Mouse (Mus musculus): ENCODE measurements around the gene Ccdc115. TPM values are rescaled to one million over a fixed set of nuclear protein-coding genes. Genes with fewer than 3 reads are reported as not detected.
"Not testable (repeated sequence)": the region's sequence is repeated elsewhere in the genome, so short reads cannot be mapped to it uniquely, and the experiment has no call there.

Gene Ccdc115
- polyA plus RNA-seq, 1 experiment from 2014 or later: 60.2 TPM

DNA sequence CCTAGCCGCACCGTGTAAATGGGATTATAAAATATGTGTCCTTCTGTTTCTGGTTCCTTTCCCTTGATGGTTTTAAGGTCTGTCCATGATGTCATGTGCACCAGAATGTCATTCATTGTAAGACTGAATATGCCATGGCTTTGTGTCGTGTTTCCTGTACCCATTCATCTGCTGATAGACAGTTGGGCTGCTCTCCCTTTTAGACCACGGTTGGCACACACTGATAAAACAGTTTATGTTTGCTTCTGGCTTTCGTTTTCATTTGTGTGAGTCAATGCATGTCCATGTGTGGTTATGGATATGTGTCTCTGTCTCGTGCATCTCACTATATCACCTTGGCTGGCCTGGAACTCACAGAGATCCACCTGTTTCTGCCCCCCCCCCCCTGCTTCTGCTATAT lies 26.0 kb upstream of the Ccdc115 start:
- Histone ChIP-seq H3K27ac (no peak overlapping the region), H3K36me3 (no peaks in the 10 kb centered on the region), H3K27me3 (ENCODE audit: insufficient read depth, poor library complexity, severe bottlenecking) (peaks cover 29% of the 10 kb centered on the region), H3K4me1 (no peaks in the 10 kb centered on the region), H3K4me3 (no peak overlapping the region), H3K9me3 (no peaks in the 10 kb centered on the region)
- WGBS: 75% methylated on average over 6 of the region's 6 CpGs
- no peak for DNase-seq (ENCODE audit: low spot score)

DNA sequence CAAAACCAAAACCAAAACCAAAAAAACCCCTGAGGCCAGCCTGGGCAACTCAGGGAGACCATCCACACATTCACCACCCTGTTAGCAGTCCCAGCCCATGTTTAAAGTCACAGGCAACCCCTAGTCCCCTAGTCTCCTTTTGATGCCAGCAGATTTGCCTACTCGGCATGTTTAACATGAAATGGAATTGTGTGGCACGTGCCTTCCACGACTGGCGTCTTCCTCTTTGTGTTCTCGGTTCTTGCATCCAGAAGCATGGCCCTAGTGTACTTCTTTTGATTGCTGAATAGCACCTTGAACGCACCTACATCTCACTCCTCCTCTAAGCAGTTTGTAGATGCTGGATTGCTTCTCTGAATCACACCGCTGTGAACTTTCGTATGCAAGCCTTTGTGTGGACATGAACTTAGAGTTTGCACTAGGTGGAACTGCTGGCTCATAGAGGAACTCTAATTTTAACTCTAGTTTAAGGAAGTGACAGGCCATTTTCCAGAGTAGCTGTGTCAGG lies 24.9 kb upstream of the Ccdc115 start:
- H3K27me3 ChIP-seq (ENCODE audit: insufficient read depth, poor library complexity, severe bottlenecking): peaks cover 33% of the 10 kb centered on the region
- DNase-seq (ENCODE audit: low spot score): no peak
- H3K27ac ChIP-seq: no peak overlapping the region
- no peaks in the 10 kb centered on the region for H3K9me3 ChIP-seq
- 83% methylated on average over 8 of the region's 8 CpGs for WGBS
- H3K4me1 ChIP-seq: peaks cover 9% of the 10 kb centered on the region
- H3K4me3 ChIP-seq: no peak overlapping the region
- no peaks in the 10 kb centered on the region for H3K36me3 ChIP-seq

DNA sequence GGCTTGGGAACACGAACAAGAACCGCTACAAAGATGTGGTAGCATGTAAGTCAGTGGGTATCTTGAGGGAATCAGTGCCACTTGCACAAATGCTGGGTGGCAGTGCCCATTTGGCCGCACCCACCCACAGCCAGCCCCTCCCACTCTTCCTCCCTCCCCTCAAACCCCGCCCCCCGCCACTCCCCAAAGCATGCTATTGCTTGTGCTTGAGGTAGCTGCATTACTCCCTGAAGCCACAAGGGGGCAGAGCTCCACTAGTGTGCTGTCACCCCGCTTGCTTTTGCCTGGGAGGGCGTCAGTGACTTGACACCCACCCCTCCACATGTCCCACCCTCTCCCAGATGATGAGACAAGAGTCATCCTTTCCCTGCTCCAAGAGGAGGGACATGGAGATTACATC lies 23.3 kb upstream of the Ccdc115 start:
- 15% methylated on average over 7 of the region's 7 CpGs for WGBS
- Histone ChIP-seq H3K27me3 (ENCODE audit: insufficient read depth, poor library complexity, severe bottlenecking) (peaks cover 47% of the 10 kb centered on the region), H3K4me3 (no peak overlapping the region), H3K4me1 (peaks cover 13% of the 10 kb centered on the region), H3K9me3 (no peaks in the 10 kb centered on the region), H3K27ac (no peak overlapping the region), H3K36me3 (no peaks in the 10 kb centered on the region)
- peak; percentile 88 for DNase-seq (ENCODE audit: low spot score)

DNA sequence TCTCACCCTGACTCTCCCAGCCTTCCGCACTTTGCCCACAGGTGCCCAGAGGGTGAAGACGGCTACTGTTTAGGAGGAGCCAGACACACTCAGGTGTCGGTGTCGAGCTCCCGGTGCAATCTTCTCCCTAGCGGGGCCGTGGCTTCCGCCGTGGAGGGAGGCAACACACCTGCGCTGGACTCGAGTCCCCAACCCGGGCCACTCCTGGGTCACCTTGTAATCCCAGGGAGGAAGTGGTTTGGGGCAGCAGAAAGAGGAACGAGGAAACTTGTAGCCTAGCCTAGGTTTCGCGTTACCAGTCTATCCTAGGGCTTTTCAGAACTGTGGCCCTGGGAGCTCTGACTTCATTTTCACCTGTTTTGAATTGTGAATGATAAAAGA lies 20.6 kb upstream of the Ccdc115 start:
- H3K9me3 ChIP-seq: no peaks in the 10 kb centered on the region
- H3K4me3 ChIP-seq: peak overlapping the region; percentile 78
- H3K4me1 ChIP-seq: peaks cover 13% of the 10 kb centered on the region
- 2% methylated on average over 15 of the region's 15 CpGs for WGBS
- H3K27ac ChIP-seq: peak overlapping the region; percentile 72; the same call in 1 of the 2 replicates
- peaks cover 55% of the 10 kb centered on the region for H3K27me3 ChIP-seq (ENCODE audit: insufficient read depth, poor library complexity, severe bottlenecking)
- DNase-seq (ENCODE audit: low spot score): no peak
- no peaks in the 10 kb centered on the region for H3K36me3 ChIP-seq

DNA sequence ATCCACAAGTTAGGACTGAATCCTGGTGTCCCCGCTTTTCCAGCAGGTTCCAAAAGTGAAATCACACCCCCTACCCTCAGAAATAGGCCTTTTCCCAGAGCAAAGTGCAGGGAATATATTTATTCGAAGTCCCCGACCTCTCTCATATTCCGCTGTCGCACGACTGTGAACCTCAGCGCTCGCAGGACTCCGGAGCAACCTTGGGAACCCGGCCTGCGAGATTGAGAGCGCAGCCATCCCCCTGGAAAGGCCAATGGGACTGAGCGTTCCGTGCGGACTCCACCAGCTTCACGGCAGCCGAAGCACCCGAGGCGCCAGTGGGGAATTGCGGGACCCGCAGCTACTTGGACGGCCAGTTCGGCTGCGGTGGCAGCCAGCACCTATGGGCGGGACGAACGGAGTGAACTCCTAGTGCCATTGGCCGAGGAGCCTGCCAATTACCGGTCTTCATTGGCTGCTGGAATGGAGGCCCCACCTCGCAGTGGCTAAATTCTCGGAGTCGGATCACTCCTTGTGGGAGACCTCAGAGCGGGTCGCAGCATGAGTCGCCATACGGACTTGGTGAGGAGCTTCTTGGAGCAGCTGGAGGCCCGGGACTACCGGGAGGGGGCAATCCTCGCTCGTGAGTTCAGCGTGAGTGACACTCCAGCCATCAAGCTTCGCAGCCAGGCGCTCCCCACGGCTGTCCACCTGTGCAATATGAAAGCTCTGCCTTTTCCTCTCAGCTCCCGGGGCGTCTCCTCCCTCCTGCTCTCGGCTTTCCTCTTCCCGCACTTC lies 20.0 kb upstream of the Ccdc115 start, which contains the start of gene Ptpn18:
Ptpn18 (plus strand) TSS at position 479 of the 777 bp plus-strand sequence.
- Histone ChIP-seq H3K4me1 (peaks cover 13% of the 10 kb centered on the region), H3K9me3 (no peaks in the 10 kb centered on the region), H3K36me3 (no peaks in the 10 kb centered on the region), H3K27me3 (ENCODE audit: insufficient read depth, poor library complexity, severe bottlenecking) (peaks cover 55% of the 10 kb centered on the region), H3K27ac (peak within 1 kb of the TSS; percentile 72), H3K4me3 (peak within 1 kb of the TSS; percentile 78)
- under 1% methylated on average over 48 of the region's 48 CpGs for WGBS
- peak; percentile 96 for DNase-seq (ENCODE audit: low spot score)

DNA sequence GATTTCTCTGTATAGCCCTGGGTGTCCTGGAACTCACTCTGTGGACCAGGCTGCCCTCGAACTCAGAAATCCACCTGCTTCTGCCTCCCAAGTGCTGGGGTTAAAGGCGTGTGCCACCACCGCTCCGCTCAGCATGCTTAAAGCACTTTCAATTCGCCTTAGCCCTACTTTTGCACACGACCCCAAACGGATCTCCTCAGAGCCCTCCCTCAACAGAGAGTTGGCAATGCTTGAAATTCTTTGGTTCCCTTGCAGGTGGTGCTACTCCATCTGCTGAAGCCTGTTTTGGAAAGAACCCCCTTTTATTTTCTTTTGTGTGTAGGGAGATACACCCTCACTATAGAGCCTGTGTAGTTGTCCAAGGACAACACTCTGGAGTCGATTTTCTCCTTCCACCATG lies 19.0 kb upstream of the Ccdc115 start:
- 29% methylated on average over 8 of the region's 8 CpGs for WGBS
- Histone ChIP-seq H3K9me3 (no peaks in the 10 kb centered on the region), H3K4me3 (no peak overlapping the region), H3K27me3 (ENCODE audit: insufficient read depth, poor library complexity, severe bottlenecking) (peaks cover 55% of the 10 kb centered on the region), H3K27ac (no peak overlapping the region), H3K4me1 (peaks cover 13% of the 10 kb centered on the region), H3K36me3 (no peaks in the 10 kb centered on the region)
- no peak for DNase-seq (ENCODE audit: low spot score)

DNA sequence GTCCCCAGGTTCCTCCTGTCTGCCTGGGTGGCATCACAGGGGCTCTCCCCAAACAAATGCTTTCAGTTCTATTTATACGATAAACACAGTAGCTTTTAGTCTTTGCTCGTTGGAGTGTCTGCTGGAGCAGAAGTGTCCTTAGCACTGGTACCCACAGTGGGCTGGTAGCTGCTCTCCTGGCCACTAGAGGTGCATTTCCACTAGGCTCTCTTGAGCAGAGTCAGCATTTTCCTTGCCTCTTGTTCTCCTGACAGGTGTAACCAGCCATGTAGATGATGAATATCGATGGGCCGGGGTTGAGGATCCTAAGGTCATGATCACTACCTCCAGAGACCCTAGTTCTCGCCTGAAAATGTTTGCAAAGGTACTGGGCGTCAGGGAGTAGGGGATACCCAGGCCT lies 3.7 kb upstream of the Ccdc115 start:
- peaks cover 53% of the 10 kb centered on the region for H3K36me3 ChIP-seq
- no peak overlapping the region for H3K27ac ChIP-seq
- H3K4me3 ChIP-seq: no peak overlapping the region
- no peaks in the 10 kb centered on the region for H3K27me3 ChIP-seq (ENCODE audit: insufficient read depth, poor library complexity, severe bottlenecking)
- no peak for DNase-seq (ENCODE audit: low spot score)
- no peaks in the 10 kb centered on the region for H3K9me3 ChIP-seq
- WGBS: 91% methylated on average over 6 of the region's 6 CpGs
- peaks cover 11% of the 10 kb centered on the region; the same call in 1 of the 2 replicates for H3K4me1 ChIP-seq

DNA sequence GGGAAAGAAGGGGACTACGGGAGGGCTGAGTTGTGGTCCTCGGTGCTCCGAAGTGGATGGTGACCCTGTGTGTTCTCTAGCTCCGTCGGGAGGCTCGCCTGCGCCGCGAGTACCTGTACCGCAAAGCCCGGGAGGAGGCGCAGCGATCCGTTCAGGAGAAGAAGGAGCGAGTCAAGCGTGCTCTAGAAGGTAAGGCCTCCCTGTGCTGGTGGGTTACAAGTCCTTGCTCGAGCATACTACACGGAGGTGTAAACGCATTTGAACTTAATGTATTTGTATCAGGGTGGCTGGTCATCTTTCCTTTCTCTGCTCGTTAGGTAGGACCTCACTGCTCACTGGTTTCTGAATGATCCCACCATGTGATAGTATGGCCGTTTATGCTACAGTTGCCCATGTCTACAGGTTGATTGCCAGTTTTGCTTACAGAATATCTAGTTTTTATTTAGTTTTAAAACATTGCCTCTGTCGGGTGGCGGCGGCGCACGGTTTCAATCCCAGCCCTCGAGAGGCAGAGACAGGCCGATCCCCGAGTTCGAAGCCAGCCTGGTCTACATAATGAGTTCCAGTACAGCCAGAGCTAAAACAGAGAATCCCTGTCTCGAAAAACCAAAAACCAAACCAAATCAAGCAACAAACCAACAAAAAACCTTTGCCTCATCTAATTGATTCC lies 624 bp upstream of the Ccdc115 start:
- Histone ChIP-seq H3K4me3 (peak overlapping the region; percentile 91), H3K27ac (peak overlapping the region; percentile 92), H3K4me1 (peaks cover 11% of the 10 kb centered on the region; the same call in 1 of the 2 replicates), H3K27me3 (ENCODE audit: insufficient read depth, poor library complexity, severe bottlenecking) (no peaks in the 10 kb centered on the region), H3K36me3 (peaks cover 46% of the 10 kb centered on the region), H3K9me3 (no peaks in the 10 kb centered on the region)
- WGBS: 6% methylated on average over 31 of the region's 31 CpGs
- DNase-seq (ENCODE audit: low spot score): no peak

DNA sequence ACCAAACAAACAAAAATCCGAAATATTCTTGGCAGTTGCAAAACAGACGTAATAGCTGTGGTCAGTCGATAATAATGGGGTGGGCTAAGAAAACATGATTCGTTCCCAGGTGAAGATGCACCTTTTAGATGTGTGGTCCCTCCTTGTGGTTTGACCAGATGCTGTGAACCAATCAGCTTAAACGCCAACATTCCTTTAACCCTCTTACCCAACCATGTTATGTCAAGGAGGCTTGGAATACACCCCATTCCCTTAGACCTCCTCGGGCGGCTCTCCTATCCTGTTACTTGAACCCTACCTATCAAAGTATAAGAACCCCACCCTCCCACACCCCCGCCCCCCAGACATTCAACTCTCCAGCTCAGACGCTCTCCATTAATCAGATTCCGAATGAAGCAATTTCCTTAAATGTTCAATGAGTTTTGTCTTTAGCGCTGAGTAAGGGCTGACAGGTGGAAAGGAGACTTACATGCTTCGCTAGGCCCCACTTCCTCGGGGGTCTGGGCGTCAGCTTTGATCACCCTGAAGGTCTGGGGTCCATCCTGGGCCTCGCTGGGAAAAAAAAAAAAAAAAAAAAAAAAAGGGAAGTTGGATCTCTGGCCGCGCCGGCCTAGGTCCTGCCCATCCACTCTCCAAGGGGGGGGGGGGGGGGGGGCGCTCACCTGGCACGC lies 956 bp downstream of the Ccdc115 start:
- Histone ChIP-seq H3K4me1 (peaks cover 15% of the 10 kb centered on the region), H3K27ac (peak overlapping the region; percentile 92; the same call in 1 of the 2 replicates), H3K9me3 (no peaks in the 10 kb centered on the region), H3K4me3 (peak overlapping the region; percentile 91), H3K27me3 (ENCODE audit: insufficient read depth, poor library complexity, severe bottlenecking) (no peaks in the 10 kb centered on the region), H3K36me3 (peaks cover 31% of the 10 kb centered on the region)
- 40% methylated on average over 16 of the region's 20 CpGs for WGBS
- peak; percentile 70 for DNase-seq (ENCODE audit: low spot score)

DNA sequence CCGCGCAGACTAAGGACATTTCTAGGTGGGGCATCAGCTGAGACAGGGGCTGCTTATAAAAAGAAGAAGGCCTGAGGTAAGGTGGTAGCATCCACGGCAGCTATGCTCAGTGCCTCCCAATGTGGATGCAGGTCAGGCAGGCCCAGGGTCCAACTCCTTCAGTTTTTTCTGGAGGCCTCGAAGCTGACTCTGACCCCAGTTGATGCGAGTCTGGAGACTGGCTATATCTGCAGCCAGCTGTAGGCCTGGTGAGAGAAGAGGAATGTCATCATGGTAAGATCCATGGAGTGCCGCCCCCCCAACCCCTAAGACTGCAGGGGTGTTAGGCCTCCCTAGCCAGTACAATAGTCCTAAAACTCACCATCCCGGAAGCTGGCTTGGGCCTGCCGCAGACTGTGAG lies 2.1 kb downstream of the Ccdc115 start:
- DNase-seq (ENCODE audit: low spot score): peak; percentile 54
- H3K36me3 ChIP-seq: peaks cover 20% of the 10 kb centered on the region
- not testable (repeated sequence) for H3K27ac ChIP-seq; H3K9me3 ChIP-seq; H3K27me3 ChIP-seq (ENCODE audit: insufficient read depth, poor library complexity, severe bottlenecking); H3K4me3 ChIP-seq
- peaks cover 21% of the 10 kb centered on the region for H3K4me1 ChIP-seq
- 91% methylated on average over 8 of the region's 8 CpGs for WGBS

DNA sequence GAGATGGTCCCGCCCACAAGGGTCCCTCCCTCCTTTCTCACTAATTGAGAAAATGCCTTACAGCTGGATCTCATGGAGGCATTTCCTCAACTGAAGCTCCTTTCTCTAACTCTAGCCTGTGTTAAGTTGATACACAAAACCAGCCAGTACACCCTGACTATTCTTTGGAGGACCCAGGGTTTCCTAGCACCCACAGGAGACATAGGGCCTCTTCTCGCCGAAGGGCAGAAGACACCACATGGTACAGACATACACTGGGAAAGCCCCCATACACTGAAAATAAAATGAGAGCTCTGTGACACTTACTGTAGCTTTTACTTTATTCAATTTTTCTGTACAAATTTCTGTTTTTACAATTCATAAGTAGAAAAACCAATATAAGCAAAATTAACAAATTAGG lies 3.1 kb downstream of the Ccdc115 start:
- WGBS: 81% methylated on average over 3 of the region's 3 CpGs
- Histone ChIP-seq H3K27ac (no peak overlapping the region), H3K4me1 (peaks cover 21% of the 10 kb centered on the region), H3K4me3 (no peak overlapping the region), H3K9me3 (peaks cover 8% of the 10 kb centered on the region; the same call in 1 of the 2 replicates), H3K27me3 (ENCODE audit: insufficient read depth, poor library complexity, severe bottlenecking) (no peaks in the 10 kb centered on the region), H3K36me3 (peaks cover 21% of the 10 kb centered on the region)
- peak; percentile 61 for DNase-seq (ENCODE audit: low spot score)

DNA sequence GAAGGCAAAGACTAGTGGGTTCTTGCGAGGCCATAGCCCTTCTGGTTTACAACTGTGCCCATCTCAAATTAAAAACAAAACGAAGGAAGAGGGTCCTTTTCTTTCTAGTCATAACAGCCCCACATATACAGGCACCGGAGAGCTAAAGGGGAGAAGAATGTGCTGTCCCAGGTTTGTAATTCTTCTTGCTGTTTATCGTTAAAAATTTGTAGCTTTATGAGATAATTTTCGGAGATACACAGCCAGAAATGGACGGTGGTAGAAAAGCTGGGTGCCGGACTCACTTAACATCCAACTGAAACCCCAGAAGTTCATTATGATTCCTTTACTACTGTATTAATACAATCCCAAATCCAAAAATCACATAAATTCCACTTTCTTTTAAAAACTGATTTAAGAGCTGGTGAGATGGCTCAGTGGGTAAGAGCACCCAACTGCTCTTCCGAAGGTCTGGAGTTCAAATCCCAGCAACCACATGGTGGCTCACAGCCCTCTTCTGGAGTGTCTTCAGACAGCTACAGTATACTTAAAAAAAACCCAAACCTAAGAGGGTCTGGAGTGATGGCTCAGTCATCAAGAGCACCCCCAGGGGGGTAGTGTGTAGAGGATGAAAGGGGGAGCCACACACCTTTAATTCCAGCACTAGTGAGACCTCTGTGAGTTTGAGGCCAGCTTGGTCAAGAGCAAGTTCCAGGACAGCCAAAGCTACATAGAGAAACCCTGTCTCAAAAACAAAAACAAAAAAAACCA lies 3.9 kb downstream of the Ccdc115 start:
- peak overlapping the region; percentile 75 for H3K4me3 ChIP-seq
- H3K27me3 ChIP-seq (ENCODE audit: insufficient read depth, poor library complexity, severe bottlenecking): no peaks in the 10 kb centered on the region
- peaks cover 11% of the 10 kb centered on the region; the same call in 1 of the 2 replicates for H3K9me3 ChIP-seq
- peak overlapping the region; percentile 90 for H3K27ac ChIP-seq
- no peak for DNase-seq (ENCODE audit: low spot score)
- H3K4me1 ChIP-seq: peaks cover 17% of the 10 kb centered on the region
- H3K36me3 ChIP-seq: peaks cover 29% of the 10 kb centered on the region
- 35% methylated on average over 8 of the region's 8 CpGs for WGBS
